Mouse (Mus musculus) intestine, embryonic 14.5 days (tissue): ENCODE measurements around the gene Bhlhe40. TPM values are rescaled to one million over a fixed set of nuclear protein-coding genes. Genes with fewer than 3 reads are reported as not detected.

Experiments
- ATAC-seq: fragments of 200-750 bp; cut with Nextera tagmentation; replicated peaks from 2 replicates; pipeline ENCODE4 v1.8.0; 2017; ENCODE audit warnings: low read depth, moderate number of reproducible peaks, moderate TSS enrichment, moderate library complexity; ENCODE audit not compliant: low FRiP score, low TSS enrichment
- DNase-seq: peaks from one replicate; pipeline ENCODE4 v3.0.0-alpha.2; 2018; ENCODE audit warnings: low spot score
- H3K27ac ChIP-seq: fragments of 300-500 bp; sonication (generic); 2 replicates; pipeline ENCODE4 v1.5.1; 2014; ENCODE audit warnings: low read depth, mild to moderate bottlenecking, control low read depth
- H3K27me3 ChIP-seq: fragments of 300-500 bp; sonication (generic); replicated peaks from 2 replicates; pipeline ENCODE4 v1.6.1; 2014; ENCODE audit warnings: low read length, control low read depth; ENCODE audit not compliant: control insufficient read depth, insufficient read depth
- H3K36me3 ChIP-seq: fragments of 300-500 bp; sonication (generic); 2 replicates; pipeline ENCODE4 v1.6.1; 2014; ENCODE audit warnings: low read length, control low read depth; ENCODE audit not compliant: control insufficient read depth, insufficient read depth
- H3K4me1 ChIP-seq: fragments of 300-500 bp; sonication (generic); replicated peaks from 2 replicates; pipeline ENCODE4 v1.6.1; 2014; ENCODE audit warnings: low read length, control low read depth, mixed read lengths; ENCODE audit not compliant: control insufficient read depth, insufficient read depth
- H3K4me2 ChIP-seq: fragments of 300-500 bp; sonication (generic); 2 replicates; pipeline ENCODE4 v1.6.1; 2014; ENCODE audit warnings: low read length
- H3K4me3 ChIP-seq: fragments of 300-500 bp; sonication (generic); 2 replicates; pipeline ENCODE4 v1.5.1; 2014; ENCODE audit warnings: low read depth, low read length, control low read depth, mixed read lengths
- H3K9ac ChIP-seq: fragments of 300-500 bp; sonication (generic); 2 replicates; pipeline ENCODE4 v1.6.1; 2014; ENCODE audit warnings: mild to moderate bottlenecking, low read length
- H3K9me3 ChIP-seq: fragments of 300-500 bp; sonication (generic); 2 replicates; pipeline ENCODE4 v1.6.1; 2016; ENCODE audit warnings: low read length, control low read depth; ENCODE audit not compliant: control insufficient read depth
- WGBS: fragments of 180-500 bp; shearing (Covaris S2); extraction: QIAGEN DNeasy Blood & Tissue Kit; methylation state at CpG from one replicate; pipeline ENCODE4 v1.1.7; 2014; 5-methylcytosine and 5-hydroxymethylcytosine counted together
- polyA plus RNA-seq: library from polyadenylated mRNA; unstranded; fragments of >200 nt; fragmentation: Nextera tagmentation; extraction: Ambion mirVana; gene quantifications from 2 replicates; pipeline ENCODE4 v1.2.1, GENCODE M21; 2014

The Bhlhe40 gene
- polyA plus RNA-seq, 1 experiment from 2014 or later, result 23.6 TPM

- Histone ChIP-seq H3K36me3 (no peaks in the 10 kb centered on the region), H3K4me2 (no peak overlapping the region), H3K4me3 (no peak overlapping the region), H3K9ac (no peak overlapping the region), H3K27me3 (no peaks in the 10 kb centered on the region), H3K4me1 (no peaks in the 10 kb centered on the region), H3K27ac (no peak overlapping the region), H3K9me3 (no peaks in the 10 kb centered on the region)
- no peak for ATAC-seq
- WGBS, result 26% methylated on average over 17 of the region's 17 CpGs
- DNase-seq, result no peak
These were observed 40.4 kb downstream of the Bhlhe40 start for GRCm38 (mm10) chr6:108700638-108701343.

DNA sequence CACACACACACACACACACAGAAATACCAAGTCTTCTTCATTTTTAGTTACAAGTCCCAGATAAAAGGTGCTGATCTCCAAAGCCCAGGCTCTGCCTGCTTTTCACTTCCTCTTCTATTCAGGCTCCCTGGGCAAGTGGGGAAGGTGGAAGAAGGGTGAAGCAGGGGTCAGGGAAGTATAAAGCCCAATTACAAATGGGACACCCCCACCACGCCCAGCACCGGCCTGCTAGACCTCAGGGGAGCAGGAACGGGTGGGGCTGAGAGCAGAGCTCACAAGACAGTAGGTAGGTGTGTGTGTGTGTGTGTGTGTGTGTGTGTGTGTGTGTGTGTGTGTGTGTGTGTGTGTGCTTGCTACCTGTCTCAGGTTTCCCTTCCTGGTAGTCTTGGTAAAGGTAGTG, 42.2 kb downstream of the Bhlhe40 start:
- H3K4me1 ChIP-seq, result no peaks in the 10 kb centered on the region
- no peak for ATAC-seq
- H3K27me3 ChIP-seq, result no peaks in the 10 kb centered on the region
- WGBS, result 50% methylated on average over 3 of the region's 3 CpGs
- no peaks in the 10 kb centered on the region for H3K36me3 ChIP-seq
- H3K9ac ChIP-seq, result no peak overlapping the region
- H3K4me3 ChIP-seq, result no peak overlapping the region
- no peak overlapping the region for H3K27ac ChIP-seq
- no peak for DNase-seq
- H3K4me2 ChIP-seq, result no peak overlapping the region
- no peaks in the 10 kb centered on the region for H3K9me3 ChIP-seq

GRCm38 (mm10) chr6:108703085-108703484, 42.7 kb downstream of the Bhlhe40 start:
- no peak overlapping the region for H3K27ac ChIP-seq
- DNase-seq (no peak), ATAC-seq (no peak)
- no peak overlapping the region for H3K4me3 ChIP-seq
- H3K27me3 ChIP-seq, result no peaks in the 10 kb centered on the region
- no peaks in the 10 kb centered on the region for H3K36me3 ChIP-seq
- H3K9me3 ChIP-seq, result no peaks in the 10 kb centered on the region
- no peak overlapping the region for H3K4me2 ChIP-seq
- H3K4me1 ChIP-seq, result no peaks in the 10 kb centered on the region
- WGBS, result 88% methylated on average over 1 of the region's 1 CpGs
- H3K9ac ChIP-seq, result no peak overlapping the region

GRCm38 (mm10) chr6:108704316-108705080, 44.1 kb downstream of the Bhlhe40 start:
- Histone ChIP-seq H3K4me1 (no peaks in the 10 kb centered on the region; the same call in 1 of the 2 replicates), H3K9ac (no peak overlapping the region), H3K36me3 (no peaks in the 10 kb centered on the region), H3K4me3 (no peak overlapping the region), H3K27ac (no peak overlapping the region), H3K4me2 (no peak overlapping the region), H3K27me3 (no peaks in the 10 kb centered on the region), H3K9me3 (no peaks in the 10 kb centered on the region)
- DNase-seq (no peak), ATAC-seq (peak; percentile 59; the same call in 1 of the 2 replicates)
- WGBS, result 57% methylated on average over 9 of the region's 9 CpGs

DNA sequence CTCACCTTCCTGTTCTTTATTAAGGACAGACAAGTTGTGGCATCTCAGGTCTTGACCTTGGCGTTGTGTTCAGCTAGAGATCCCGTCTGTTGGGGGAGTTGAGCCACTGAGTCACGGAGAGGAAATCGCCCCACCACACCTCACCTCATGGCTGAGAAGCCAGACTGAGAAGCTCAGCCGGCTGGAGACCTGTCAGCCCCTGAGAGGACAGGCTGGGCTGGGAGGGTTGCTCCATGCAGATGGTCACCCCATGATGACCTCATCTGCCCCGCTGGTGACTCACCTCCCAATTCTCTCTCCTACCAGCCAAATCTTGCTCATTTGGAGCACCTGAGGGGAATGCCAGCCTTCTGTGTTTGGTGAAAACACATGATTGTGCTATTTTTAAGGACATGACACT, 45.5 kb downstream of the Bhlhe40 start:
- 49% methylated on average over 6 of the region's 6 CpGs for WGBS
- no peak overlapping the region for H3K27ac ChIP-seq
- DNase-seq (no peak), ATAC-seq (no peak)
- no peak overlapping the region for H3K4me3 ChIP-seq
- H3K36me3 ChIP-seq, result no peaks in the 10 kb centered on the region
- no peaks in the 10 kb centered on the region for H3K27me3 ChIP-seq
- H3K9me3 ChIP-seq, result no peaks in the 10 kb centered on the region
- no peaks in the 10 kb centered on the region; the same call in 1 of the 2 replicates for H3K4me1 ChIP-seq
- H3K9ac ChIP-seq, result no peak overlapping the region
- no peak overlapping the region for H3K4me2 ChIP-seq

GRCm38 (mm10) chr6:108706994-108707645, 46.7 kb downstream of the Bhlhe40 start:
- Histone ChIP-seq H3K27me3 (no peaks in the 10 kb centered on the region), H3K9me3 (no peaks in the 10 kb centered on the region), H3K4me3 (no peak overlapping the region), H3K36me3 (no peaks in the 10 kb centered on the region), H3K27ac (no peak overlapping the region), H3K4me2 (no peak overlapping the region), H3K4me1 (no peaks in the 10 kb centered on the region; the same call in 1 of the 2 replicates), H3K9ac (no peak overlapping the region)
- 89% methylated on average over 8 of the region's 8 CpGs for WGBS
- DNase-seq (no peak), ATAC-seq (no peak)

DNA sequence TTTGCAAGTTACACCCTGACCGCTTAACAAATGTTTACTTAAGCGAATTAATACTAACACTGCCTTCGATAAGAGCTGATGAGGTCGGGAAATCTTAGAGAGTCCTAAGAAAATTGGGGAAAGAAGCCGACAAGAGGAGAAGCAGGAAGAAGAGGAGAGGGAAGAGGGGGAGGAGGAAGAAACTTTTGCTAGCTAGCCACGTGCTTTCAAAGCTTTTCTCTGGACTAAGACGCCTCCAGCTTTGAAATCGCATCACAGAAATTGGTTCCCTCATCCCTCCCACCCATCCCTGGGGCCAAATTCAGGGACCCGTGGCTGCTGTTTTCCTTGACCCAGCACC, 48.7 kb downstream of the Bhlhe40 start:
- 10% methylated on average over 9 of the region's 9 CpGs for WGBS
- peak; percentile 68 for DNase-seq
- Histone ChIP-seq H3K9ac (no peak overlapping the region), H3K27ac (no peak overlapping the region), H3K9me3 (no peaks in the 10 kb centered on the region), H3K4me3 (peak overlapping the region; percentile 34), H3K4me2 (peak overlapping the region; percentile 82), H3K36me3 (no peaks in the 10 kb centered on the region), H3K27me3 (no peaks in the 10 kb centered on the region), H3K4me1 (no peaks in the 10 kb centered on the region; the same call in 1 of the 2 replicates)
- no peak; the same call in 1 of the 2 replicates for ATAC-seq

GRCm38 (mm10) chr6:108709471-108710231, 49.2 kb downstream of the Bhlhe40 start:
- Histone ChIP-seq H3K4me1 (no peaks in the 10 kb centered on the region; the same call in 1 of the 2 replicates), H3K9me3 (no peaks in the 10 kb centered on the region), H3K4me3 (peak overlapping the region; percentile 34), H3K27me3 (no peaks in the 10 kb centered on the region), H3K9ac (peak overlapping the region; percentile 27; the same call in 1 of the 2 replicates), H3K36me3 (no peaks in the 10 kb centered on the region), H3K4me2 (peak overlapping the region; percentile 82), H3K27ac (no peak overlapping the region)
- DNase-seq (peak; percentile 88), ATAC-seq (peak; percentile 83)
- under 1% methylated on average over 29 of the region's 29 CpGs for WGBS
